8 mouse cellular contexts compared by ENCODE assay signal in genomic region chr7:80400571-80400970, GRCm38 (mm10). TPM values are rescaled to one million over a fixed set of nuclear protein-coding genes. Genes with fewer than 3 reads are reported as not detected.
DNase-seq lines count a peak whose midpoint lies in the region; ATAC-seq and TF ChIP-seq lines count a peak whose summit lies in the region.

No protein-coding gene starts in this region.

- peak; percentile 38 for ATAC-seq in intestine, postnatal 0 days
- 0 out of 2 replicates have a peak, but pooled peaks have one; percentile 6 for ATAC-seq in liver, embryonic 15.5 days (ENCODE audit: insufficient read depth)

- peak overlapping the region; percentile 100; the same call in 1 of the 2 replicates for H3K9ac ChIP-seq in intestine, postnatal 0 days (ENCODE audit: low read depth, low read length)
- peak overlapping the region; percentile 25 for H3K9ac ChIP-seq in liver, embryonic 15.5 days

- TF ChIP-seq CTCF in bone marrow macrophage, adult 2 months (IDR thresholded peaks at IDR 0.05; ENCODE audit: low read depth, low read length): no peak
- no peak for TF ChIP-seq CTCF in intestine, postnatal 0 days (IDR thresholded peaks at IDR 0.05; ENCODE audit: low read depth)

- peak overlapping the region; percentile 97 for H3K27ac ChIP-seq in heart, embryonic 10.5 days
- no peak overlapping the region for H3K27ac ChIP-seq in bone marrow macrophage, adult 2 months (ENCODE audit: insufficient read depth, low read depth, low read length)
- peak overlapping the region; percentile 99 for H3K27ac ChIP-seq in intestine, postnatal 0 days (ENCODE audit: low read depth, low read length)
- H3K27ac ChIP-seq in liver, embryonic 15.5 days (replicated peaks): peak overlapping the region; percentile 79

- H3K4me3 ChIP-seq in heart, embryonic 10.5 days: peak overlapping the region; percentile 86
- peak overlapping the region; percentile 76 for H3K4me3 ChIP-seq in bone marrow macrophage, adult 2 months (ENCODE audit: insufficient read depth, low read length)
- peak overlapping the region; percentile 90 for H3K4me3 ChIP-seq in intestine, postnatal 0 days (ENCODE audit: low read depth, low read length)
- peak overlapping the region; percentile 73 for H3K4me3 ChIP-seq in liver, embryonic 15.5 days (replicated peaks)

- peak overlapping the region; percentile 89 for H3K4me2 ChIP-seq in intestine, postnatal 0 days (replicated peaks; ENCODE audit: low read depth)
- H3K4me2 ChIP-seq in liver, embryonic 15.5 days: peak overlapping the region; percentile 85

- 55% methylated on average over 6 of the region's 6 CpGs for WGBS in heart, embryonic 10.5 days
- 42% methylated on average over 6 of the region's 6 CpGs for WGBS in intestine, postnatal 0 days
- WGBS in liver, embryonic 15.5 days (ENCODE audit: insufficient replicate concordance): 66% methylated on average over 6 of the region's 6 CpGs

- peaks cover 34% of the 10 kb centered on the region for H3K36me3 ChIP-seq in heart, embryonic 10.5 days
- H3K36me3 ChIP-seq in intestine, postnatal 0 days (ENCODE audit: control insufficient read depth, insufficient read depth): peaks cover 24% of the 10 kb centered on the region
- peaks cover 28% of the 10 kb centered on the region for H3K36me3 ChIP-seq in liver, embryonic 15.5 days (replicated peaks)

- no peaks in the 10 kb centered on the region for H3K27me3 ChIP-seq in heart, embryonic 10.5 days (ENCODE audit: insufficient read depth, poor library complexity, severe bottlenecking)
- H3K27me3 ChIP-seq in intestine, postnatal 0 days (replicated peaks; ENCODE audit: control insufficient read depth, insufficient read depth, low read length): no peaks in the 10 kb centered on the region
- H3K27me3 ChIP-seq in liver, embryonic 15.5 days: peaks cover 60% of the 10 kb centered on the region

- peaks cover 64% of the 10 kb centered on the region for H3K4me1 ChIP-seq in heart, embryonic 10.5 days
- peaks cover 36% of the 10 kb centered on the region for H3K4me1 ChIP-seq in bone marrow macrophage, adult 2 months (ENCODE audit: control insufficient read depth, insufficient read depth, low read length)
- peaks cover 5% of the 10 kb centered on the region; the same call in 1 of the 2 replicates for H3K4me1 ChIP-seq in intestine, postnatal 0 days (replicated peaks; ENCODE audit: control insufficient read depth, insufficient read depth, low read length)
- H3K4me1 ChIP-seq in liver, embryonic 15.5 days (replicated peaks): peaks cover 45% of the 10 kb centered on the region

- no peak for TF ChIP-seq POLR2A in bone marrow macrophage, adult 2 months (IDR thresholded peaks at IDR 0.05; ENCODE audit: borderline replicate concordance, low read depth, low read length)

- no peaks in the 10 kb centered on the region for H3K9me3 ChIP-seq in heart, embryonic 10.5 days
- no peaks in the 10 kb centered on the region for H3K9me3 ChIP-seq in intestine, postnatal 0 days (ENCODE audit: control insufficient read depth)
- H3K9me3 ChIP-seq in liver, embryonic 15.5 days (replicated peaks): no peaks in the 10 kb centered on the region

- intact Hi-C loops in heart, postnatal 25 days (cut with DNase I): loop anchor here (5.0 kb wide), 1 partner anchor 42 kb away; no protein-coding TSS in a partner anchor

- no peak for DNase-seq in heart, embryonic 10.5 days (ENCODE audit: low spot score)
- no peak for DNase-seq in heart, postnatal 25 days (ENCODE audit: low spot score)
- DNase-seq in left cerebral cortex, adult 18-20 months (ENCODE audit: low spot score in 2 of 2): no peak
- no peak for DNase-seq in ovary, postnatal 14 days (ENCODE audit: low spot score)
- DNase-seq in adrenal gland, postnatal 14 days: no peak

RNA-seq across cellular contexts. Expression of gene Furin, which starts 4.7 kb away (rescaled TPM):
- polyA plus RNA-seq in heart, embryonic 10.5 days (2016; fragmentation: Nextera tagmentation; extraction: Ambion mirVana): 18.1 and 20.7 TPM in 2 replicates
- total RNA-seq in heart, postnatal 25 days (2021): 100 to 1,000 TPM; 106 to 118 TPM
- 70.6 and 73.7 TPM in 2 replicates for polyA plus RNA-seq in bone marrow macrophage, adult 2 months (2012; ENCODE audit: insufficient read depth, insufficient read length, missing spikeins)
- polyA plus RNA-seq in intestine, postnatal 0 days (2015; fragmentation: Nextera tagmentation; extraction: Ambion mirVana): 25.5 and 26.4 TPM in 2 replicates
- polyA plus RNA-seq in liver, embryonic 15.5 days (2015; fragmentation: Nextera tagmentation; extraction: Ambion mirVana): 8.0 and 9.8 TPM in 2 replicates
- 10 to 100 TPM; 37.1 to 39.9 TPM for total RNA-seq in left cerebral cortex, adult 18-20 months (2021)
- total RNA-seq in adrenal gland, postnatal 14 days (2021): 138 and 140 TPM in 2 replicates

RNA-seq across cellular contexts. Expression of gene Fes, which starts 12.8 kb away (rescaled TPM):
- 9.7 and 11.7 TPM in 2 replicates for polyA plus RNA-seq in heart, embryonic 10.5 days (2016; fragmentation: Nextera tagmentation; extraction: Ambion mirVana)
- 10 to 100 TPM; 11.9 to 13.6 TPM for total RNA-seq in heart, postnatal 25 days (2021)
- polyA plus RNA-seq in bone marrow macrophage, adult 2 months (2012; ENCODE audit: insufficient read depth, insufficient read length, missing spikeins): 238 TPM in 2 replicates
- polyA plus RNA-seq in intestine, postnatal 0 days (2015; fragmentation: Nextera tagmentation; extraction: Ambion mirVana): 6.2 and 6.7 TPM in 2 replicates
- 16.6 and 19.2 TPM in 2 replicates for polyA plus RNA-seq in liver, embryonic 15.5 days (2015; fragmentation: Nextera tagmentation; extraction: Ambion mirVana)
- 1 to 10 TPM; 4.5 to 5.8 TPM for total RNA-seq in left cerebral cortex, adult 18-20 months (2021)
- total RNA-seq in adrenal gland, postnatal 14 days (2021): 12.8 and 13.0 TPM in 2 replicates

RNA-seq across cellular contexts. Expression of gene Man2a2, which starts 29.4 kb away (rescaled TPM):
- 20.0 and 20.9 TPM in 2 replicates for polyA plus RNA-seq in heart, embryonic 10.5 days (2016; fragmentation: Nextera tagmentation; extraction: Ambion mirVana)
- 10 to 100 TPM; 67.2 to 67.5 TPM for total RNA-seq in heart, postnatal 25 days (2021)
- polyA plus RNA-seq in bone marrow macrophage, adult 2 months (2012; ENCODE audit: insufficient read depth, insufficient read length, missing spikeins): 75.2 and 75.7 TPM in 2 replicates
- 4.8 and 5.3 TPM in 2 replicates for polyA plus RNA-seq in intestine, postnatal 0 days (2015; fragmentation: Nextera tagmentation; extraction: Ambion mirVana)
- 2.5 and 3.6 TPM in 2 replicates for polyA plus RNA-seq in liver, embryonic 15.5 days (2015; fragmentation: Nextera tagmentation; extraction: Ambion mirVana)
- total RNA-seq in left cerebral cortex, adult 18-20 months (2021): 100 to 1,000 TPM; 147 to 153 TPM
- total RNA-seq in adrenal gland, postnatal 14 days (2021): 61.4 and 82.8 TPM in 2 replicates

RNA-seq across cellular contexts. Expression of gene Hddc3, which starts 57.7 kb away (rescaled TPM):
- polyA plus RNA-seq in heart, embryonic 10.5 days (2016; fragmentation: Nextera tagmentation; extraction: Ambion mirVana): 18.3 and 18.4 TPM in 2 replicates
- total RNA-seq in heart, postnatal 25 days (2021): 10 to 100 TPM; 35.2 to 38.9 TPM
- 6.2 and 7.5 TPM in 2 replicates for polyA plus RNA-seq in bone marrow macrophage, adult 2 months (2012; ENCODE audit: insufficient read depth, insufficient read length, missing spikeins)
- polyA plus RNA-seq in intestine, postnatal 0 days (2015; fragmentation: Nextera tagmentation; extraction: Ambion mirVana): 8.3 and 8.8 TPM in 2 replicates
- 3.1 and 3.5 TPM in 2 replicates for polyA plus RNA-seq in liver, embryonic 15.5 days (2015; fragmentation: Nextera tagmentation; extraction: Ambion mirVana)
- total RNA-seq in left cerebral cortex, adult 18-20 months (2021): 10 to 100 TPM; 49.7 to 54.5 TPM
- 35.1 and 44.2 TPM in 2 replicates for total RNA-seq in adrenal gland, postnatal 14 days (2021)

RNA-seq across cellular contexts. Expression of gene Unc45a, which starts 59.8 kb away (rescaled TPM):
- polyA plus RNA-seq in heart, embryonic 10.5 days (2016; fragmentation: Nextera tagmentation; extraction: Ambion mirVana): 24.3 and 34.2 TPM in 2 replicates
- total RNA-seq in heart, postnatal 25 days (2021): 10 to 100 TPM; 13.5 to 15.8 TPM
- polyA plus RNA-seq in bone marrow macrophage, adult 2 months (2012; ENCODE audit: insufficient read depth, insufficient read length, missing spikeins): 13.3 and 17.6 TPM in 2 replicates
- polyA plus RNA-seq in intestine, postnatal 0 days (2015; fragmentation: Nextera tagmentation; extraction: Ambion mirVana): 19.7 and 20.0 TPM in 2 replicates
- 8.9 and 9.4 TPM in 2 replicates for polyA plus RNA-seq in liver, embryonic 15.5 days (2015; fragmentation: Nextera tagmentation; extraction: Ambion mirVana)
- total RNA-seq in left cerebral cortex, adult 18-20 months (2021): 10 to 100 TPM; 38.0 to 40.4 TPM
- total RNA-seq in adrenal gland, postnatal 14 days (2021): 52.5 and 59.0 TPM in 2 replicates

Comparison
In these comparisons a context has a peak if more than half of its experiments do, and no peak if none do; other contexts are left out.
1. RNA of gene Fes, which starts 12.8 kb away (polyA plus RNA-seq): 238 TPM in bone marrow macrophage, adult 2 months; 16.6 to 19.2 TPM in liver, embryonic 15.5 days, 9.7 to 11.7 TPM in heart, embryonic 10.5 days and 6.2 to 6.7 TPM in intestine, postnatal 0 days; every median in the first group is over 10 times any median in the second.
2. Peak in every context shown above with its lines, with median percentiles within 50 percentile points of each other: H3K4me3 ChIP-seq.